Mouse (Mus musculus) heart, adult 2 months (tissue): ENCODE data around the gene Osbpl5.
A peak's percentile ranks its signal among the peaks of the same experiment; 100 is the strongest.

Experiments used
- CTCF ChIP-seq: fragments of 200-600 bp; IDR thresholded peaks from 2 replicates; pipeline ENCODE4 v1.8.1; 2022; ENCODE audit warnings: antibody characterized with exemption, mild to moderate bottlenecking, moderate library complexity
- EP300 ChIP-seq: fragments of 200-500 bp; IDR thresholded peaks from 2 replicates; pipeline ENCODE4 v1.6.1; 2011; ENCODE audit warnings: low read depth, low read length, control low read depth; ENCODE audit not compliant: insufficient read depth
- POLR2A ChIP-seq: fragments of 200-500 bp; IDR thresholded peaks from 2 replicates; pipeline ENCODE4 v1.6.1; 2011; ENCODE audit warnings: mild to moderate bottlenecking, low read depth, low read length, control low read depth; ENCODE audit not compliant: insufficient read depth

DNA sequence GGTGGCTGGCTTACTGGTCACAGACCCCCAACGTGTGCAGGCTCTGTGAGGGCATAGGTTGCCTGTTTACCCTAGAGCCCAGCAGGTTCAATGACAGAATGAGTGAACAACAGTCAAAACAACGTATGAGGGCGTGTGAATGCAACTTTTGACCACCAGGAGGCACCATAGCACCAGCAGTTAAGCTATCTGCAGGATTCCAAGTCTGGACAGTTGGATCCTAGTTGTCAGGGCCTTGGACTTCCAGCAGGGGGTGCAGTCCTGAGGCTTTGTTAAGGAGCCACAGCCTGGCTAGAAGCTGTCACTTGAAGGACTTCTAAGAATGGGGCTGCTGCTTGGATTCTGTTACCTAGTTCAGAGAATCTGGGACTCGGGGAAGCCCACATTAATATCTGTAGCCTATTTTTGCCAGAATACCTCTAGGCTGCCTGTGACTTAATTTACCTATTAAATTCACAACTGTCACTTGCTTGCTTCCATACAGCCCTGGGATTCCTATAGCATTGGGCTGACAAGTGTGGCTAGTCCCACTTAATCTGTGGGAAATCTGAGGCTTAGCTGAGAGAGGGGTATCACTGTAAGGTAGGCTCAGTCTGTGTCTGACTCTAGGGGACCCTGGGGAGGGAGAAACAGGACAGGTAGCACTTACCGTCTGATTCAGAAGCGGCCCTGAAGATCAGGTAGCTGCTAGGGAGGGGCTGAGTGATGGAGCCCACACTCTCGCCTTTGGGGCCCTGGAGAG lies 49.9 kb downstream of the Osbpl5 start:
- TF ChIP-seq CTCF (peak; percentile 100), EP300 (peak; percentile 99), POLR2A (no peak)
